Mouse (Mus musculus) ovary, adult 18-20 months (tissue): ENCODE results near the gene Lamb2.

Experiments used
- DNase-seq: peaks from one replicate; pipeline ENCODE4 v3.0.0; 2022; ENCODE audit warnings: low spot score, mixed read lengths

Gene Lamb2

GRCm38 (mm10) chr9:108461675-108462074, 17.9 kb upstream of the Lamb2 start:
- no peak for DNase-seq

DNA sequence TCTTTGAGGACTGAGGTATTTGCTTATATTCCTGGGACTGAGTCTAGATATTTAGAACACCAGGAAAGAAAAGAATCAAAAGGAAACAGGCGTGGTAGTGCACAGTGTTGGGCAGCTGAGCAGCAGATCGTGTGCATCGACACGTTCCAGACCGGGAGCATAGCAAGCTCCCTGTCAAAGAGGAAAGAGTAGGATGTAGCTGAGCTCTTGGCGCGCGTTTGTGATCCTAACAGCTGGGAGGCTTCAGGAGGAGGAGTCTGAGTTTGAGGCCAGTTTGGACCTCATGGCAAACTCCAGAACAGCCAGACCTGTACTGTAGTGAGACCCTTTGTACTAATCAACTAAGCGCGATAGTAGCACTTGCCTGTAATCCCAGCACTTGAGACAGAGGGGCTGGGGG, 17.3 kb upstream of the Lamb2 start:
- DNase-seq = no peak

- no peak for DNase-seq
Observed at GRCm38 (mm10) chr9:108463713-108464112, 15.8 kb upstream of the Lamb2 start.

DNA sequence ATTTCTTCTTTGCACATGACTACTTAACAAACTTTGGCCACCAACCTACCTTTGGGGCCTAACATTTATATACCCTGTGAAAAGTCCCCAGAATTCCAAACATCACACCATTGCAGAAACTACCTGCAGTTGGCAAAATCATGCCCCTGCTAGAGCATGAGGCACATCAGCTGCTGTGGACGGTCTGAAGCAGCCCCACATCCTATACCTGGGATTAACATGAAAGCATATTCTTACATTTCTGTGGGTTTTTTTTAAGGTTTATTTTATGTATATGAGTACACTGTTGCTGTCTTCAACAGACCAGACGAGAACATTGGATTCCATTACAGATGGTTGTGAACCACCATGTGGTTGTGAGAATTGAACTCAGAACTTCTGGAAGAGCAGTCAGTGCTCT, 13.3 kb upstream of the Lamb2 start:
- no peak for DNase-seq

GRCm38 (mm10) chr9:108469430-108469829, 10.1 kb upstream of the Lamb2 start:
- DNase-seq = no peak

DNA sequence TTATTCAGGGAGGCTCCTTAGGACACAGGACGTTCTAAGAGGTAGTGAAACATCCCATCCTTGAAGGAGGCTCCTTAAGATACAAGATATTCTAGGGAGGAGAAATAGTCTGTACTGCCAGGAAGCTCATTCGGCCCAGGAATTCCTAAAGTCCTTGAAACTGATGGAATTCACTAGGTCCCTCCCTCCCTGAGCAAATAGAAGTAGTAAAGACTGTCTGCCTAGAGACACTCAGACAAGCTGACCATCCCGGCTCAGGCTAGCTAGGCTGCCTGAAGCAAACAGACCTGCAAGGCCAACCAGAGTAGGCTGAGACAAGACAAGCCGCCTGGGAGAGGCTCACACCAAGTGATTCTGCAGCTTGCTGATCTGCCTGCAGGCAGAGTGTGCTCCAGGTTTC, 9.7 kb upstream of the Lamb2 start:
- no peak for DNase-seq

- no peak for DNase-seq
Observed at GRCm38 (mm10) chr9:108474528-108474927, 5.0 kb upstream of the Lamb2 start.

- peak; percentile 60 for DNase-seq
Observed at GRCm38 (mm10) chr9:108478638-108479156, 839 bp upstream of the Lamb2 start.

GRCm38 (mm10) chr9:108479241-108479640, 295 bp upstream of the Lamb2 start:
- no peak for DNase-seq

DNA sequence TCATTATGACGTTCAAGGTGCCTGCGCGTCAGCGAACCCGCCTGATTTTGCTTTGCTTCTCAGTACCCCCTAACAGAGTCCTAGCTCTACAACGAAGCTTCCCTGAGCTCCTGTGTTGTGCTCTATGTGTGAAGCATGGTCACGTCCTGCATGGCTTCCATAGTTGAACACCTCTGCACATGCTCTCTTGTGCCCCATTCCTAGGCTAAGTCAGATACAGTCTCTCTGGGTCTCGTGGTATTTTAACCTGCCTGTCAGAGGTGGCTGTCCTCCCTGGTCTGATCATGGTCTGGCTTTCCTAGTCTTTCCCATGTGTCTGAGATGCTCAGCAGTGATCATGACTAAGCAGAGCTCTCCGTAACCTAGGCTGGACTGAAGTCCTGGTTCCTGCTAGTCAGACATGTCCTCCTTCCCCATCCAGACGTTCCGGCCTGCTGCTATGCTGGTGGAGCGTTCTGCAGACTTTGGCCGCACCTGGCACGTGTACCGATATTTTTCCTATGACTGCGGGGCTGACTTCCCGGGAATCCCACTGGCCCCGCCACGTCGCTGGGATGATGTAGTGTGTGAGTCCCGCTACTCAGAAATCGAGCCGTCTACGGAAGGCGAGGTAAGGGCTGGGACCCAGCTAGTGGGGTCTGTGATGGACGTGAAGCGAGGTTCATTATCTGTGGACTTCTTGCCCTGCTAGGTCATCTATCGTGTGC, 1.4 kb downstream of the Lamb2 start:
- no peak for DNase-seq

GRCm38 (mm10) chr9:108481520-108482210, 2.1 kb downstream of the Lamb2 start:
- no peak for DNase-seq

- no peak for DNase-seq
Observed at GRCm38 (mm10) chr9:108483051-108483790, 3.7 kb downstream of the Lamb2 start.

GRCm38 (mm10) chr9:108484021-108484420, 4.5 kb downstream of the Lamb2 start:
- no peak for DNase-seq

GRCm38 (mm10) chr9:108485301-108485875, 5.9 kb downstream of the Lamb2 start:
- DNase-seq = no peak

- no peak for DNase-seq
Observed at GRCm38 (mm10) chr9:108486973-108487530, 7.5 kb downstream of the Lamb2 start.

GRCm38 (mm10) chr9:108488403-108488802, 8.9 kb downstream of the Lamb2 start:
- no peak for DNase-seq

DNA sequence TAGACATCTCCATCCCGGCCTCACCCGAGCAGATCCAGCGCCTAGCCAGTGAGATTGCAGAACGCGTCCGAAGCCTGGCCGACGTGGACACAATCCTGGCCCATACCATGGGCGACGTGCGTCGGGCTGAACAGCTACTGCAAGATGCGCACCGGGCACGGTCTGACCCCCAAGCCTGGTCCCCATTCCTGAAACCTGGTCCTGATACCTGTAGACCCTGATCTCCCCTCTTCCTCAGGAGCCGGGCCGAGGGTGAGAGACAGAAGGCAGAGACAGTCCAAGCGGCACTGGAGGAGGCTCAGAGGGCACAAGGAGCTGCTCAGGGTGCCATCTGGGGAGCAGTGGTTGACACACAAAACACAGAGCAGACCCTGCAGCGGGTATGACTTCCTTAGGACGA, 9.7 kb downstream of the Lamb2 start:
- DNase-seq = no peak

GRCm38 (mm10) chr9:108489702-108490558, 10.4 kb downstream of the Lamb2 start:
- no peak for DNase-seq

DNA sequence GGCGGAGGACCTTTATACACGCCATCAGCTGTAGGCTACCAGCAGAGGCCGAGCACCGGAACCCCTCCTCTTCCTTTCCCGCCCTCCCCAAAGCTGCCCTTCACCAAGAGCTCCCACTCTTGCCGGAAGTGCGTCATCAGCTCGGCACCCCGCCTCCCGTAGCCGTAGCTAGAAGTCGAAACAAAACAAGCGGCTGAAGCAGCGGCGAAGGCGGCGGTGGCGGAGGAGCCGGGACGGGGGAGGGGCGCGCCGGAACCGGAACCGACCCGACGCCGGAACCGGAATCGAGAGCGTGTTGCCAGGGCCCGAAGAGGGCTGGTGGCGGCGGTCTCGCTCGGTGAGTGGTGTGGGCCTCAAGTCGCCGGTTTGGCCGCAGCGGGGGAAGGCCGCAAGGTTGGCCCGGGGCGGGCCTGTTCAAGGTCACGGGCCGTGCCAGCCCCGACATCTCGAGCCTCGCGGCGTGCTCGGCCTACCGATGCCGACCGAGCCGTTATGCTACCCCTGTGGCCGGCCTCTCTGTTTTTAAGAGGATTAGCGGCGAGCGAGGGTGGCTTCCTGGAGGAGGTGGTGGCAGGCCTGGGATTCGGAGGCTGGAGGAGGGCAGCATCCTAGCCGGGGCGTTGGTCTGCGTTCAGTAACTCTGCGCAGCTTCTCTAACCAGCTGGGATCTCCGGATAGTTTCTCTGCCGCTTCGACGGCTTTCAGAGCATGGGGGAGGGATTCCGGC, 11.2 kb downstream of the Lamb2 start, which contains the start of gene Usp19:
Gene Usp19, plus strand, starts transcription at position 44 of the 727 bp plus-strand sequence.
- peak; percentile 95 for DNase-seq

- no peak for DNase-seq
Observed at GRCm38 (mm10) chr9:108491286-108491580, 11.7 kb downstream of the Lamb2 start.
